Mouse (Mus musculus): ENCODE results near the gene Cox7a1.

The Cox7a1 gene

DNA sequence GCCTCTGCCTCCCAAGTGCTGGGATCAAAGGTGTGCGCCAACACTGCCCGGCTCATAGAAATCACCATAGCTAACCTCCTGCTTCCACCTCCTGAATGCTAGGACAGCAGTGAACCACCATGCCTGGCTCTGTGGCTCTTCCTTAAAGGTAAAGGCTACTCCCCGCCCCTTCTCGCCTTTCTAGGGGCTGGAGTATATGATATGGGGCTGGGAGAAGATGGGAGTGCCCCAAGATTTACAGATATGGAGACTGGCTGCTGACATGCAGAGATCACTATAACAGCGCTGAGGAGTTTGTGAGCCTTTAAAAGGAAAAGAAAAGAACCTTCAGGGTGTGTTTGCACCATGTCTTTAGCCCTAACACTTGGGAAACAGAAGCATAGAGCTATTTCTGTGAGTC, 38.3 kb downstream of the Cox7a1 start:
- DNase-seq: no peak

DNA sequence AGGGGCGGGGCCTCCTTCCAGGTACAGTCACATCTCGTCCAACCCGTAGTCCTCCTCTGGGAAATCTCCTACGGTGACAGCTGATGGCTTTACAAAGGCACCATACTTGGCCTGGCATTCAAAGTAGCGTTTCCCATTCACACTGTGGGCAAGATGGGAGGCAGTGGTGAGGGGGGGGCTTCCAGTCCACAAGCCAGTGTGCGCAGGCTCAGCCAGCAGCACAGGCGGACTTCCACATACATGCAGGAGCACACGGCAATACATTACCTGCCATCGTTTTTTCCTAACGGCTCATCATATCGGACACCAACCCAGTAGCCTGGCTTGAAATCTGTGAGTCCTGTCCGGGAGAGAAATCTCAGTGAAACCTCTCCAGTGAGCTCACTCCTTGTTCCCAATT, 40.3 kb downstream of the Cox7a1 start:
- DNase-seq: no peak

DNA sequence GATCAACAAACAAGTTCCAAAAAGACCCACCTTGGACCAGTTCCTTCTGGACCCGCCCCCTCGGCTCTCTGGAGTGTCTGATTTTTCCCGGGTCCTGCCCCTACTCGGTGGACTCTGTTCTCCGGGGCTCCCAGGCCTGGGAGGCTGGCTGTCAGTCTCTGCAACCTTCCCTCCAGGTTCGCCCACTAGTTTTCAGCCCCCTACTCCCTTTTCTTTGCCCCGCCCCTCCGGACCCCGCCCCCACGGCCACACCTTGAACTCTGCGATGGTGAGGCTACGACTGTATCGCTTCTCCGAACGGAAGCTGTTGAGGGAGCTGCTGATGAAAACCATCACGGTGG, 47.4 kb downstream of the Cox7a1 start:
- no peak for DNase-seq

DNA sequence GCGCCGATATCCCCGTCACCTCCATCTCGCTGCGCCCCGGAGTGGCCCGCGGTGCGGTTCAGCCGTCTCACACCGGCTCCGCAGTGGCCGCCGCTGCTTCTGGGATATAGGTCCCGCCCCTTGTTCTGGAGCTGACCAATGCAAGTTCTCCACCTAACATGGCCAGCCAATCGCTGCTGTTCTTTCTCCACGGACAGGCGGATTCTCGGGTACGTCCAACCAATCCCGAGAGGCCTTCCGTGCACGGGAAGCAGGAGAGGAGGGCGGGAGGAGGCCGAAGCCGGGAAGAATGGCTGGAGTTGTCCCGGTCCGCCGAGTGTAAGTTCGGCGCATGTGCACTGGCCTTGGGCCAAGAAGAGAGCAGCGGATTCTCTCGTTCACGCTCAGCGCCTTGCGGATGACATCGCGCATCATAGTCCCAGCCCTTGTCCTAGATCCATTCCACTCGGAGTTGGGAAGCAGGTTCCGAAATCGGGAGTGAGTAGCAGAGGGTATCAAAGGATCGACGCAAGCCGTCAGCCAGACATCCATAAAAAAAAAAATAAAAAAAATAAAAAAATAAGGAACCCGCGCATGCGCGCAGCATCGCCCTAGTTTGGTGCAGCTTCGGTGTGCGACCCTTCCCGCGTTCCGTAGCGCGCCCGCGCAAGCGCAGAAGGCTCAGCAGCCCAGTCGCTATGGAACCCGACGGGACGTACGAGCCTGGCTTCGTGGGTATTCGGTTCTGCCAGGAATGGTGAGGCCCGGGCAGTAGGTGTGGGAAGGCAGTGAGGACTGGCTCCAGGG, 47.9 kb downstream of the Cox7a1 start, which contains the start of the genes Polr2i and Tbcb:
Gene Polr2i (plus strand): TSS at position 280 of the 786 bp plus-strand sequence.
Gene Tbcb (minus strand): TSS at position 604 of the 786 bp plus-strand sequence.
- peak; percentile 98 for DNase-seq

DNA sequence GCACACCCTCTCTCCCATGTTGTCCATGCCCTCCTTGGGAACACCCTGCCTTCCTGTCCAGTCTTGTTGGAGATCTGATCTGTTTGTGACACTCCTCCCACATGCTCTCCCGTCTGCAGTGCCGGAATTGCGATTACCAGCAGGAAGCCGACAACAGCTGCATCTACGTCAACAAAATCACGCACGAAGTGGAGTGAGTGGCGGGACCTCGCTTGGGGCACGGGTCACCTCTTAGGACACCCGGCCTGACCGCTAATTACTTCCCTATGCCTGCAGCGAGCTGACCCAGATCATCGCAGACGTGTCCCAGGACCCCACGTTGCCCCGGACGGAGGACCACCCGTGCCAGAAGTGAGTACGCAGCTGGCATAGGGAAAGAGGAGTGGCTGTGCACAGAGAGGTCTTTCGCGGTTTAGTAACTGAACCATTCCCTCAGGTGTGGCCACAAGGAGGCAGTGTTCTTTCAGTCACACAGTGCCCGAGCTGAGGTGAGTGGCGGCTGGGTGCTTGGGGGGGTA, 48.7 kb downstream of the Cox7a1 start:
- DNase-seq: peak; percentile 81

DNA sequence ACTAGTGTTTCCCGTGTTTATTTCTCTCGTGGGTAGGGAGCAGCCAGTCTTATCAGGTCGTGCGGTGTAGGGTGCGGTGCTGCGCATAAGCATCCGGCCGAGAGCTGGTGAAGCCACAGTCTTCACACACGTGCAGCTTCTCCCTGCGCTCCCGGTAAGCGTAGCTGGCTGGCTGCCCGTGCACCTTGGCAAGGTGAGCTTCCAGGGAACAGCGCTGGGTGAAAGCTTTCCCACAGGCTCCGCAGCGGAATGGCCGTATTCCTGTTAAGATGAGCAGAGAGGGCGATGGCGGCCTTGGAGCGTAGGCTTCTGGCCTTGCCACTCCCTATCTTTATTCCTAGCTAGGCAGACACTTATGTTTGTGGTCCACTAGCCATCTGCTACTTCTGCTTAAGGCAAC, 49.4 kb downstream of the Cox7a1 start:
- peak; percentile 38 for DNase-seq

DNA sequence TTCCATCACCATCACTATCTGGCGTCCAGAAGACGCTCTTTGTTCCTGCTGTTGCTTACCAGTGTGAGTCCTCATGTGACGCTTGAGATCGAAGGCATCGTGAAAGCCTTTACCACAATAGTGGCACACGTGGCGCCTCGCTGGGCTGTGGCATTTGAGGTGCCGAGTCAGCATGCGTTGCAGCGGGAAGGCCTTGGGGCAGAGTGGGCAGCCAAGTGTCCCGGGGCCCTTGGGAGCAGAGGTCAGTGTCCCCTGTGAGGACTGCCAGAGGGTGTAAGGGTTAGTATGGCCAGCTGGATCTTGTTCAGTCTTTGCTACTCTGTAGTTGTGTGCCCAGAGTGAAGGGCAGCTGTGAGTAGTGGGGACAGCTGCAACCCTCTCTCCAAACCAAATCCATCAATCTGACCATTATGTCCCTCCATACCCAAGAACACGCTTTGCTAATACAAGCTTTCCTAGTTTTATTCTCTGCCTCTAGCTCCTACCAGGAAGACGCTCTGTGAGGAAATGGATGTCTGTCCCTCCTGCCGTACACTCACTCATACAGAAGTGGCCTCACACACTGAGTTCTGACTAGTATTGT, 50.4 kb downstream of the Cox7a1 start:
- DNase-seq: peak; percentile 69

DNA sequence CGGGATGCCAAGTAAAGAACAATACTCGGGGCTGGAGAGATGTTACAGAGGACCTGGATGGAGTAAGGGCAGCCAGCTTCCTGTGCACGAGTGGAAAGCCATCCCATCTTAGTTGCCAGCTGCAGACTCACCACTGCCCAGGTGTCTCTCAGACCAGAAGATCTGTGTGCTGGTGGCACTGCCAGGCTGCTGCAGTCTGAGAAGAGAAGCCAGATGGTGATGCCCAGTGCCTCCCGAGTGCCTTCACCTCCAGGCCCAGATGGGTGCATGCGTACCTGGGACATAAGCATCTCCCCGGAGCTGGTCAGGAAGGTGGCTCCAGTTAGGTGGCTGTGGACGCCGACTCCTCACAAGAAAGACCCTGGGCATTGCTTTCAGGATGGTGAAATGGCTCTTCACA, 51.1 kb downstream of the Cox7a1 start:
- DNase-seq: no peak

DNA sequence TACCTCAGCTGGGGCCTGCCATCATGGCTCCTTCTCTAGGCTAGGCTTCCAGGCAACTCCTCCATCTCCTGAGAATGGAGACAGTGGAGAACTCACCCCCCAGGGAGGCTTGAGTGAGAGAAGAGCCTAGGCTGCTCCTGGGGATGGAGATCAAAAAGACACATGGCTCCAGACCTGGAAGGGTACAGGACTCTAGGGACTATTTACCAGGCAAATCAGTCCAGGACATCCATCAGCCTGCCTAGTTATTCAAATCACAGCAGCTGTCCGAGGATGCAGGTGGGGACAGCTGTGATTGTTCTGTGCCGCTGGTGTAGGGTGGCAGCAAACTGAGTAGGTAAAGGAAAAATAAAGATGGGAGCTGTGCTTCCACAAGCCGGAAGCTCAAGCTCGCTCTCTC, 51.7 kb downstream of the Cox7a1 start, which contains the start of gene Ovol3:
Gene Ovol3 (minus strand): TSS at position 101 of the 400 bp plus-strand sequence.
- no peak for DNase-seq

All from kidney, postnatal 10 days (tissue).